Mouse (Mus musculus) heart, embryonic 16.5 days (tissue): ENCODE results near the gene Olfr714. TPM values are rescaled to one million over a fixed set of nuclear protein-coding genes. Genes with fewer than 3 reads are reported as not detected.
A peak's percentile ranks its signal among the peaks of the same experiment; 100 is the strongest.
"Not testable (repeated sequence)": the region's sequence is repeated elsewhere in the genome, so short reads cannot be mapped to it uniquely, and the experiment has no call there.

Experiments used
- ATAC-seq: fragments of 200-750 bp; cut with Nextera tagmentation; replicated peaks from 2 replicates; pipeline ENCODE4 v1.8.0; 2017; ENCODE audit warnings: moderate number of reproducible peaks; ENCODE audit not compliant: insufficient read depth, low FRiP score; ENCODE audit errors: extremely low read depth
- H3K27ac ChIP-seq: fragments of 300-500 bp; sonication (generic); 2 replicates; pipeline ENCODE4 v1.5.1; 2014; ENCODE audit warnings: mild to moderate bottlenecking, low read length, control low read depth, moderate library complexity
- H3K27me3 ChIP-seq: fragments of 300-500 bp; sonication (generic); 2 replicates; pipeline ENCODE4 v1.6.1; 2014; ENCODE audit warnings: low read length, mixed read lengths; ENCODE audit not compliant: control insufficient read depth, insufficient read depth
- H3K36me3 ChIP-seq: fragments of 300-500 bp; sonication (generic); 2 replicates; pipeline ENCODE4 v1.6.1; 2014; ENCODE audit not compliant: control insufficient read depth, insufficient read depth
- H3K4me1 ChIP-seq: fragments of 300-500 bp; sonication (generic); 2 replicates; pipeline ENCODE4 v1.6.1; 2014; ENCODE audit warnings: low read length, mixed read lengths; ENCODE audit not compliant: control insufficient read depth, insufficient read depth
- H3K4me2 ChIP-seq: fragments of 300-500 bp; sonication (generic); 2 replicates; pipeline ENCODE4 v1.6.1; 2014; ENCODE audit warnings: low read depth, mild to moderate bottlenecking, control low read depth, low read length
- H3K4me3 ChIP-seq: fragments of 300-500 bp; sonication (generic); 2 replicates; pipeline ENCODE4 v1.5.1; 2014; ENCODE audit warnings: mild to moderate bottlenecking, control low read depth, low read length
- H3K9ac ChIP-seq: fragments of 300-500 bp; sonication (generic); 2 replicates; pipeline ENCODE4 v1.6.1; 2014; ENCODE audit warnings: low read length, control low read depth
- H3K9me3 ChIP-seq: fragments of 300-500 bp; sonication (generic); replicated peaks from 2 replicates; pipeline ENCODE4 v1.6.1; 2016; ENCODE audit warnings: low read length; ENCODE audit not compliant: control insufficient read depth
- WGBS: fragments of 180-500 bp; shearing (Covaris S2); extraction: QIAGEN DNeasy Blood & Tissue Kit; methylation state at CpG from one replicate; pipeline ENCODE4 v1.1.7; 2014; 5-methylcytosine and 5-hydroxymethylcytosine counted together
- polyA plus RNA-seq: library from polyadenylated mRNA; unstranded; fragments of >200 nt; fragmentation: Nextera tagmentation; extraction: Ambion mirVana; gene quantifications from 2 replicates; pipeline ENCODE4 v1.2.1, GENCODE M21; 2015

Gene Olfr714
- not detected in 2 replicates for polyA plus RNA-seq

DNA sequence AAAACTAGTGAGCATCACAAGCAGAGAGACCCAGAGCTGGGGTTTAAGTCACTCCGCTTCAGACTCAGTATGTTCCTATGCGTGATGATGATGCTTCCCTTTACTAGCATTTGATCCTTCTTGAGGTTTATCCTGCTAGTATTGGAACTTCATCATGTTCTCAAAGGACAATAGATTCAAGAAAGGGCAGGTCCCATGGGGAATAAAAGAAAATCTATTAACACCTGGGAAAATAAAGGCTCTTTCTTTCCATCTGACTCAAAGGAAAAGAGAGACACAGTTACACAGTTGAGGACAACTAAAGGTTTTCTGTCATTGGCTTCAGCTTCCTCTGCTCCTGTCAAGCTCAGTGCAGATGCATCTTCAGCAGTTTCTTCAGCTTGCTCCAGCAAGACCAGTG, at the start of gene Olfr714:
Gene Olfr714, plus strand, starts transcription at position 301 of the 400 bp plus-strand sequence.
- Histone ChIP-seq H3K4me3 (no peak within 1 kb of the TSS), H3K27me3 (no peaks in the 10 kb centered on the region), H3K9me3 (no peaks in the 10 kb centered on the region; the same call in 1 of the 2 replicates), H3K27ac (no peak within 1 kb of the TSS), H3K4me2 (no peak within 1 kb of the TSS), H3K9ac (no peak within 1 kb of the TSS), H3K4me1 (no peaks in the 10 kb centered on the region), H3K36me3 (no peaks in the 10 kb centered on the region)
- 82% methylated on average over 2 of the region's 2 CpGs for WGBS
- no peak for ATAC-seq

DNA sequence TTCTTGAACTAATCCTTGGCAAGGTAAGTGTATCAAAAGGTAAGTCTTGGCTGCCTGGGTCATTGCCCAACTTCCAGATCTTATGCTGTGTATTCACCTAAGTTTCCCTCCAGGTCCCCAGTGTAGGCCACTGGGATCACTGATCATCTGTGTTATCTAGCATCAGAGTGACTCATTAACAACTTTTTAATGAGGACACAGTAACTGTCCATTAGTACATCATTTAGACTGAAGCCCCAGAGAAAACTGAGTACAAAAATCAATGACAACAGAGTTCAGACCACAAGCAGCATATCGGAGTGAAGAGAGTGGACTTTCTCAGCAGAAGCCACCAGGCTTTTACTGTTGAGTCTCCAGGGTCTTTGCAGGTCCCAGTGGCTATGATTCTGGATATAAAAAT, 39.9 kb upstream of the Olfr714 start, which contains the start of gene Olfr713:
Gene Olfr713, plus strand, starts transcription at position 301 of the 400 bp plus-strand sequence.
- H3K36me3 ChIP-seq = no peaks in the 10 kb centered on the region
- H3K9me3 ChIP-seq = no peaks in the 10 kb centered on the region; the same call in 1 of the 2 replicates
- H3K4me3 ChIP-seq = no peak within 1 kb of the TSS
- H3K27ac ChIP-seq = no peak within 1 kb of the TSS
- H3K4me1 ChIP-seq = no peaks in the 10 kb centered on the region
- ATAC-seq = no peak
- H3K4me2 ChIP-seq = no peak within 1 kb of the TSS
- WGBS = 82% methylated on average over 1 of the region's 1 CpGs
- no peaks in the 10 kb centered on the region for H3K27me3 ChIP-seq
- H3K9ac ChIP-seq = no peak within 1 kb of the TSS

DNA sequence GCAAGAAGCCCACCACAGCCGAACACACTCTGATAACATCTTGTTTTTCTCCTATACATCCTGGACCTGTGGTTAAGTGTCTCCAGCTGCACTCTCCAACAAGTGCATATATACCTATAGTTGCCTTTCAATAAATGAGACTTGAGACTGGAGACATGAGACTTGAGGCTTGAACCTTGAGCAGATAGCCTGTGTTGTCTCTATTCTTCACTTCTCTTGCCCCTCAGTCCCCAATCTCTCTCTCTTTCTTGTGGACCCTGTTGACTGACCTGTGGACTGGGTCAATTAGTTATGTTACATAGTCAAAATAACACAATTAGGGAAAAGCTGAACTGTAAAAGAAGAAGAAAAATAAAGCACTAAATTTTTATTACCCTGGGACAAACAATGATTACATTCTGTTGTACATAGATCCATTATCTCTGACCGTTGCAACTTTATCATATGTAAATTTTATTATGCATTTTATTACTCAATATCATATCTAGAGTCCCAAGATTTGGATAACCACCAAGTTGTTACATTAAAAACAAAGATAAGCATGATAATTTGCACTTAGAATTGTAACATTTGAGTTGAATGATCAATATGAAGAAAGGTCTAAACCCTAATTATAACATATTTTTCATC, 30.7 kb upstream of the Olfr714 start:
- Histone ChIP-seq H3K4me3 (no peak overlapping the region), H3K9me3 (no peaks in the 10 kb centered on the region), H3K9ac (no peak overlapping the region), H3K27me3 (no peaks in the 10 kb centered on the region), H3K27ac (no peak overlapping the region), H3K4me2 (no peak overlapping the region), H3K36me3 (no peaks in the 10 kb centered on the region), H3K4me1 (no peaks in the 10 kb centered on the region)
- WGBS = 54% methylated on average over 2 of the region's 2 CpGs
- no peak for ATAC-seq

DNA sequence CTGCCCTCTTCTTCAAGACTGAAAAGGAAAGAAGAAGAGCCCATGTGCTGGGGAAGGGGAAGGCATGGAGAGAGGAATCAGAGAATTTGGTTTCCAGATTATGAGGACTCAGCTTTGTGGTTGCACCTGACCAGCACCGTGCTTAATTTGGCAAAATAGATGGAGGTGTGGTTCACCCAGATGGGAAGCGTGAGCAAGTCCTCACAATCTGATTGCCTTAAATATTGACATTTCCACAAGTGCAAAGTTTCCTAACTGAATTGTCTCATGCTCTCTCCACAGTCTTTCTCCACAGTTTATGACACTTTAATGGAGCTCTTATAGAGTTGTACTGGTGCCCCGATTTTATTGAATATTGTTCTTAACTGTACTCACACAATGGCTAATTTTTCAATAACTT, 27.6 kb upstream of the Olfr714 start:
- Histone ChIP-seq H3K4me3 (no peak overlapping the region), H3K36me3 (no peaks in the 10 kb centered on the region), H3K9me3 (no peaks in the 10 kb centered on the region), H3K4me1 (no peaks in the 10 kb centered on the region), H3K4me2 (no peak overlapping the region), H3K27me3 (no peaks in the 10 kb centered on the region), H3K9ac (no peak overlapping the region), H3K27ac (no peak overlapping the region)
- no peak for ATAC-seq
- WGBS = 78% methylated on average over 3 of the region's 3 CpGs

DNA sequence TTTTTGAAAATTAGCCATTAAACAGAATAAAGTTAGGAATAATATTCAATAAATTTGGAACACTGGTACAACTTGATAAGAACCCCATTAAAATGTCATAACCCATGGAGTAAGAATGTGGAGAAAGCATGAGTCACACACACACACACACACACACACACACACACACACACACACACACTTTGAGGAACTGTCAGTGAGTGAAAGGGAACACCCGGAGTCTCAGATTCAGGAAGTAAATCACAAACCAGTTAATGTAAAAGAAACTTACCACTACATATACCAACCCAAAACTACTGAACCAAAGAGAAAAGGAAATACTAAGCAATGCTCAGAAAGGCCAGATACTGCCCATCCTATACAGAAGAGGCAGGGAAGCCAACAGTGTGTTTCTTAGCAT, 26.4 kb upstream of the Olfr714 start:
- no peak for ATAC-seq
- Histone ChIP-seq H3K27ac (no peak overlapping the region), H3K27me3 (no peaks in the 10 kb centered on the region), H3K9me3 (no peaks in the 10 kb centered on the region), H3K4me2 (no peak overlapping the region), H3K4me3 (no peak overlapping the region), H3K36me3 (no peaks in the 10 kb centered on the region), H3K4me1 (no peaks in the 10 kb centered on the region), H3K9ac (no peak overlapping the region)
- WGBS = 68% methylated on average over 1 of the region's 1 CpGs

DNA sequence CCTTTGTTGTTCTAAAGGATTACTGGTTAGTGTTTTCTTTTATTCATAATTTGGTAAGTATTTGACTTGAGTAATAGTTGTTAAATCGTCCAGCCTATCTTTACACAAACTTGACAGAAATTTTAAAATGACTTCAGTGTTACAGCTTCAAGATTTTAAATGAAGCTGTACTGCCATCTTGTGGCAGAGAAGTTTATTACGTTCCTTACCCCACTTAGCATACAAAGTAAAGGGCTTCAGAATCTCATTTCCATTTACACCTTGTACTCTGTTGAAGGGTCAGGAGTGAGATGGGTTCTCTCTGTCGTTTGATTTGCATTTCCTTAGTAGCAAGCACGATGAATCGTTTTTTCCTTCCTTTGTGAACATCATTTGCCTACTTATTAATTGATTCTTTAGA, 24.9 kb upstream of the Olfr714 start:
- Histone ChIP-seq H3K4me2 (no peak overlapping the region), H3K9me3 (no peaks in the 10 kb centered on the region), H3K9ac (no peak overlapping the region), H3K4me3 (no peak overlapping the region), H3K4me1 (no peaks in the 10 kb centered on the region), H3K27me3 (no peaks in the 10 kb centered on the region), H3K36me3 (no peaks in the 10 kb centered on the region), H3K27ac (no peak overlapping the region)
- ATAC-seq = 0 out of 2 replicates have a peak, but pooled peaks have one; percentile 18
- WGBS = 1% methylated on average over 5 of the region's 5 CpGs

DNA sequence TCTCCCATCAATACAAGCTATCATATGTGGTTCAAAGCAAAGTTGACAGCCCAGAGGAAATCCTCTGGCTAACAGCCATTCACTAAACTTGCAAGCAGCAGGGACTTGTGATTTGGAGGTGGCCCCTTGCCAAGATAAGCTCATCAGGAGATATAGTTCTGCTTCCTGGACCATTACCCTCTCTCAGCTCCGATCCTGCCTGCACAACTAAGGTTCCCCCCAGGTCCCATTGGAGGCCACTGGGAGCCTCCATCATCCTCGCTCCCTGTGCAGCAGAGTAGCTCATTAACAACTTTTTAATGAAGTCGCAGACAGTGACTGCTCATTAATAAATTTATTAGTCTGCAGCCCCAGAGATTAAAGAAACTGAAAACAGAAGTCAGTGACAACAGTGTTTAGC, 23.2 kb upstream of the Olfr714 start:
- Histone ChIP-seq H3K9me3 (no peaks in the 10 kb centered on the region), H3K27ac (no peak overlapping the region), H3K27me3 (no peaks in the 10 kb centered on the region), H3K9ac (no peak overlapping the region), H3K4me3 (no peak overlapping the region), H3K4me2 (no peak overlapping the region), H3K4me1 (no peaks in the 10 kb centered on the region), H3K36me3 (no peaks in the 10 kb centered on the region)
- 31% methylated on average over 3 of the region's 3 CpGs for WGBS
- ATAC-seq = no peak

DNA sequence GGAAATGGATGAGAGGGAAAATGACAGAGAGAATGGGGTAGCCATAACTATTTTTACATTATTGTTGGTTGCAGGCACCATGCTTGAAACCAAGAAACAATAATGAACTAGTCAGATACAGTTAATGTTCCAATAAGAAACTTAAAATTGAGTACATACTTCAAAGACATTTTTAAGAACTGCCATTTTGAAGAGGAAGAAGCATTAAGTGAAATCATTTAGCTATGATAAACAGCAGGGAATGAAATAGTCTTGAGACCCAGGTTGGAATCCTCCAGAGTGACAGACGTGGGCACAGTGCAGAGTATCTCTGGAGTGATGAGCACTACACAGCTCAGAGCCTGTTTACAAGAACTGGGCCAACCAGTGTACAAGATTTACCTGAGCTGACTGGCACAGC, 22.1 kb downstream of the Olfr714 start, which contains the start of gene Olfr17:
Gene Olfr17, plus strand, starts transcription at position 301 of the 400 bp plus-strand sequence.
- WGBS = 36% methylated on average over 1 of the region's 1 CpGs
- no peaks in the 10 kb centered on the region for H3K36me3 ChIP-seq
- H3K9ac ChIP-seq = no peak within 1 kb of the TSS
- H3K27me3 ChIP-seq = no peaks in the 10 kb centered on the region
- H3K4me2 ChIP-seq = no peak within 1 kb of the TSS
- no peak within 1 kb of the TSS for H3K4me3 ChIP-seq
- no peaks in the 10 kb centered on the region for H3K9me3 ChIP-seq
- ATAC-seq = no peak
- no peak within 1 kb of the TSS for H3K27ac ChIP-seq
- H3K4me1 ChIP-seq = no peaks in the 10 kb centered on the region

DNA sequence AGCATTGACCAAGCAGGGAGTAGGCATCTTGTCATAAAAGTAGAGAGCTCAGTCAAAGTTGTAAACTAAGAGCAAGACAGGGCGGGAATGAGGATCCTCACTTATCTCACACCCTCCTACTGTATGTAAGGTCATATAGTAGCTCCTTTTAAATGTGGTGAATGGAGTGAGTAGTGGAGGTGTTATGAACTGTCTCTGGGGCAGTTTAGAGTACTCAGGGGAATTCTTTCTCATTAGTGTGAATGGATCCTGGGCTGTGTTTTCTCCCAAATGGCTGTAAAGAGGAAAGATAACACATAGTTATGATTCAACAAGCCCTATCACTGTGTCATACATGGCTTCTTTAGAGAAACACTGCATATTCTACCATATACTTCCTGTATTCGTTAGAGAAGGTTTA, 39.5 kb downstream of the Olfr714 start, which contains the start of gene Olfr715b:
Gene Olfr715b, minus strand, starts transcription at position 101 of the 400 bp plus-strand sequence.
- not testable (repeated sequence) for H3K4me1 ChIP-seq, H3K9ac ChIP-seq, H3K4me2 ChIP-seq, H3K27me3 ChIP-seq, H3K9me3 ChIP-seq, H3K36me3 ChIP-seq, H3K4me3 ChIP-seq, H3K27ac ChIP-seq, ATAC-seq
- 56% methylated on average over 1 of the region's 2 CpGs for WGBS
